Mouse (Mus musculus): ENCODE measurements around the gene Cox8b. TPM values are rescaled to one million over a fixed set of nuclear protein-coding genes. Genes with fewer than 3 reads are reported as not detected.

Cox8b gene
- polyA plus RNA-seq, 1 experiment from 2014 or later: not detected

- Histone ChIP-seq H3K36me3 (peaks cover 21% of the 10 kb centered on the region), H3K27ac (replicated peaks) (peak overlapping the region; percentile 86), H3K9me3 (no peaks in the 10 kb centered on the region), H3K4me1 (peaks cover 17% of the 10 kb centered on the region), H3K4me2 (replicated peaks) (peak overlapping the region; percentile 77), H3K9ac (replicated peaks) (peak overlapping the region; percentile 92), H3K4me3 (peak overlapping the region; percentile 94), H3K27me3 (no peaks in the 10 kb centered on the region)
- WGBS: under 1% methylated on average over 12 of the region's 12 CpGs
- ATAC-seq (ENCODE audit: low FRiP score, low read depth): peak; percentile 72
Measured at GRCm38 (mm10) chr7:140882469-140882803, 17.8 kb downstream of the Cox8b start.

DNA sequence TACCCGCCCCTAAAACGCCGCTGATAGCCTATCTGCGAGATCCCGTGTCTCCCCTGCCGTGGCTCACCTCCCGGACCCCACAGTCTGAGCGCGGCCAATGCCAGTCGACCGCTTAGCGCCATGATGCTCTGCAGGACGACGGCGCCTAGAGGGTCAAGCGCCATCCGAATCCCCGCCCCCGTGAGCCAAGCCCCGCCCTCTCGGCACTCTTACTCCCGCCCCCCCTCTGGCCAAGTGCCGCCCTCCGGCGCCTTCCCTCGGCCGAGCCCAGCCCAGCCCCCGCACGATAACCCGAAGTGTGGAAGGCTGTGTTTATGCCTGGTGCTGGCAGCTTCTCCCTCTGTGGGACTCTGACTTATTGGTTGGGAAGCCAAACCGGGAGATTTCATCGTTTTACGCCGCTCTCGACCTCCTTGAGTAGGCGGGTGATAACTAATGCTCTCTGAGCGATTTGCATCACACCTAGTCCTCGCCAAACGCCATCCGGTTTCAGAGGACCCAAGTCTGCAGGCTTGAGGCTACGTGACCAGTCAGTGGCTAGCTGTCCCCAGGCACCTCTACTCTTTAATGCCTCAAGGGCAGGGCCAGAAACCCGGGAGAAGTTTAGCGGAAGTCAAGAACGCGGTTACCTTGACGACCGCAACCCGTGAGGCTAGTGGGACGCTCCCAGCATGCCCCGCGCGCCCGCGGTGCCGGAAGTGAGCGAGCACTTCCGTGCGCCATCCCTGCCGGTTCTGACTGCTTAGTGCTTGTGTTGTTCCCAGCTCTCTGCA, 18.4 kb downstream of the Cox8b start, which contains the start of the genes Psmd13 and Sirt3:
Gene Psmd13, plus strand, starts transcription at position 273 of the 773 bp plus-strand sequence.
Gene Sirt3, minus strand, starts transcription at position 614 of the 773 bp plus-strand sequence.
- Histone ChIP-seq H3K9ac (replicated peaks) (peak within 1 kb of the TSS; percentile 92), H3K4me3 (peak within 1 kb of the TSS; percentile 94), H3K27ac (replicated peaks) (peak within 1 kb of the TSS; percentile 86), H3K27me3 (no peaks in the 10 kb centered on the region), H3K4me2 (replicated peaks) (peak within 1 kb of the TSS; percentile 77), H3K4me1 (peaks cover 17% of the 10 kb centered on the region), H3K36me3 (peaks cover 19% of the 10 kb centered on the region), H3K9me3 (no peaks in the 10 kb centered on the region)
- peak; percentile 95 for ATAC-seq (ENCODE audit: low FRiP score, low read depth)
- under 1% methylated on average over 58 of the region's 59 CpGs for WGBS

- Histone ChIP-seq H3K4me1 (peaks cover 17% of the 10 kb centered on the region), H3K4me2 (replicated peaks) (peak overlapping the region; percentile 77), H3K9ac (replicated peaks) (peak overlapping the region; percentile 92; the same call in 1 of the 2 replicates), H3K27ac (replicated peaks) (no peak overlapping the region), H3K9me3 (no peaks in the 10 kb centered on the region), H3K4me3 (peak overlapping the region; percentile 94), H3K36me3 (peaks cover 19% of the 10 kb centered on the region), H3K27me3 (no peaks in the 10 kb centered on the region)
- WGBS: 34% methylated on average over 8 of the region's 8 CpGs
- no peak for ATAC-seq (ENCODE audit: low FRiP score, low read depth)
Measured at GRCm38 (mm10) chr7:140880865-140881515, 19.3 kb downstream of the Cox8b start.

DNA sequence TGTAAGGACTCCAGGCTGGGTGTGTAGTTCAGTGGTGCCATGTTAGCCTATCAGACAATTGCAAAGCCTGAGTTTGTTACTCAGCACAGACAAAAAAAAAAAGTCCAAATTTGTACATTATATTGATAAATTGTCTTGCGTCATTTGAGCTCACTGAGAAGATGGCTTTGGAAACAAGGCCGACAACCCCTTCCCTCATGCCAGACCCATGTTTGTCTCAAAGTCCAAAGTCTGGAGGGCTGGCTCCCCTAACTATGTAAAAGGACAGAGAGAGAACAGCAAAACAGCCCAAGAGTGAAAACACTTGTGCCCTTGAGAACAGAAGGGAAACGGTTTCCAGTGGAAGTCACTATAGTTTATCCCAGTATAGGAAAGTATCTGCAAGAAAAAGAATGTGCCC, 19.8 kb downstream of the Cox8b start:
- no peak overlapping the region for H3K9ac ChIP-seq (replicated peaks)
- H3K4me3 ChIP-seq: no peak overlapping the region
- H3K27ac ChIP-seq (replicated peaks): no peak overlapping the region
- no peaks in the 10 kb centered on the region for H3K27me3 ChIP-seq
- peaks cover 19% of the 10 kb centered on the region for H3K36me3 ChIP-seq
- peaks cover 17% of the 10 kb centered on the region for H3K4me1 ChIP-seq
- ATAC-seq (ENCODE audit: low FRiP score, low read depth): no peak
- H3K4me2 ChIP-seq (replicated peaks): no peak overlapping the region
- H3K9me3 ChIP-seq: no peaks in the 10 kb centered on the region
- 87% methylated on average over 3 of the region's 3 CpGs for WGBS

- H3K27ac ChIP-seq (replicated peaks): no peak overlapping the region
- no peaks in the 10 kb centered on the region for H3K27me3 ChIP-seq
- 89% methylated on average over 7 of the region's 7 CpGs for WGBS
- H3K9me3 ChIP-seq: no peaks in the 10 kb centered on the region
- ATAC-seq (ENCODE audit: low FRiP score, low read depth): no peak
- H3K4me2 ChIP-seq (replicated peaks): no peak overlapping the region
- H3K4me3 ChIP-seq: no peak overlapping the region
- peaks cover 17% of the 10 kb centered on the region for H3K4me1 ChIP-seq
- no peak overlapping the region for H3K9ac ChIP-seq (replicated peaks)
- peaks cover 23% of the 10 kb centered on the region; the same call in 1 of the 2 replicates for H3K36me3 ChIP-seq
Measured at GRCm38 (mm10) chr7:140879355-140879754, 20.9 kb downstream of the Cox8b start.

DNA sequence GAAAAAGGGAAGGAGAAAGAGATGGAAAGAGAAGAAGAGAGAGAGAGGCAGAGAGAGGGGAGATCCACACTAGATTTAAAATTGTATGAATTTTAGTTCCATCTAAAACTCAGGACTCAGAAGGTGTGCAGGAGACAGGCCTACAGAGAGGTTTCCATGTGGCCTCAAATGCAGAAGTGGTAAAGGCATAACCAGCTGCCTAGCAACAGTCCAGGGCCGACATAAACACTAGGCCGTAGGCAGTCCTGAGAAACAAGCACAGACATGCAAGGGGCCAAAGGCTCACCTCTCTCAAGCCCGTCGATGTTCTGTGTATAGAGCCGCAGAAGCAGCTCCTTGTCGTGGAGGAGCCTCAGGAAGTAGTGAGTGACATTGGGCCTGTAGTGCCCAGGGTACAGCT, 22.9 kb downstream of the Cox8b start:
- Histone ChIP-seq H3K27ac (replicated peaks) (no peak overlapping the region), H3K4me3 (no peak overlapping the region), H3K36me3 (peaks cover 23% of the 10 kb centered on the region; the same call in 1 of the 2 replicates), H3K4me2 (replicated peaks) (no peak overlapping the region), H3K9ac (replicated peaks) (no peak overlapping the region), H3K27me3 (no peaks in the 10 kb centered on the region), H3K9me3 (no peaks in the 10 kb centered on the region), H3K4me1 (peaks cover 6% of the 10 kb centered on the region)
- 88% methylated on average over 6 of the region's 6 CpGs for WGBS
- no peak for ATAC-seq (ENCODE audit: low FRiP score, low read depth)

GRCm38 (mm10) chr7:140874224-140874623, 26.0 kb downstream of the Cox8b start:
- WGBS: 94% methylated on average over 4 of the region's 4 CpGs
- Histone ChIP-seq H3K4me1 (no peaks in the 10 kb centered on the region), H3K9ac (replicated peaks) (no peak overlapping the region), H3K27me3 (no peaks in the 10 kb centered on the region), H3K36me3 (peaks cover 23% of the 10 kb centered on the region; the same call in 1 of the 2 replicates), H3K9me3 (no peaks in the 10 kb centered on the region), H3K4me3 (no peak overlapping the region), H3K27ac (replicated peaks) (no peak overlapping the region), H3K4me2 (replicated peaks) (no peak overlapping the region)
- no peak for ATAC-seq (ENCODE audit: low FRiP score, low read depth)

DNA sequence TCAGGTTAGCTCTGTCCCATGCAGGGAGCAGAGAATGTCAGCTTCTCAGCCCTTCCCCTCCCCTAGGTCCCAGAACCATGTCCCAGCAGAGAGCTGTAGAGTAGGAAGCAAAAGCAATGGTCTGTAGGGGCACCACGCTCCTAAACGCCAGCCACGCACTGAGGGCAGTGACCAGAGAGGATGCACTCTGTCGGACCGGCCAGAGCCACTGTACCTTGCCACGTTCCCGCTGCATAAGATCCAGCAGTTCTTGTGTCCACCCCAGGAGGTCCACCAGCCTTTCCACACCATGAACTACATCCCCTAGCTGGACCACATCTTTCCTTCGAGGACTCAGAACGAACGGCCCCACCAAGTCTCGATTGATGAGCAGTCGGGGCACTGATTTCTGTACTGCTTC, 35.5 kb downstream of the Cox8b start:
- Histone ChIP-seq H3K4me1 (0 out of 2 replicates have a peak, but pooled peaks cover 2% of the 10 kb centered on the region), H3K9me3 (no peaks in the 10 kb centered on the region), H3K4me3 (no peak overlapping the region), H3K27me3 (no peaks in the 10 kb centered on the region), H3K9ac (replicated peaks) (no peak overlapping the region), H3K4me2 (replicated peaks) (no peak overlapping the region), H3K27ac (replicated peaks) (no peak overlapping the region), H3K36me3 (peaks cover 70% of the 10 kb centered on the region)
- ATAC-seq (ENCODE audit: low FRiP score, low read depth): no peak
- WGBS: 89% methylated on average over 12 of the region's 12 CpGs

DNA sequence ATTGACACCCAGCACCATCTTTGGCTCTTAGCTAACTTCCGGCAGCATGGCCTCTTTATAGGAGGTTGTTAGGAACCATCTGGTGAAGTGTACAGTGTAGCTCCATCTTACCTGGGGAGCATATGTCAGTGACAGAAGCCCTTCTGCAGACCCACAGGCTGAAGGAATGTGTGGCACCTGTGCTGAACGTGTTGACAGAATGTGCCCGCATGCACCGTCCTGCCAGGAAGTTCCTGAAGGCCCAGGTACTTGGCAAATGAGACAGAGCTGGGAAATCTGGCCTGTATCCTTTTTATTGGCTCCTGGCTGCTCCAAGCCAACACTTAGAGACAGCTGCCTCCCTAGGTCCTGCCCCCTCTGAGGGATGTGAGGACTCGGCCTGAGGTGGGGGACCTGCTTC, 39.5 kb downstream of the Cox8b start:
- Histone ChIP-seq H3K9ac (replicated peaks) (no peak overlapping the region), H3K9me3 (no peaks in the 10 kb centered on the region), H3K27me3 (no peaks in the 10 kb centered on the region), H3K4me1 (peaks cover 22% of the 10 kb centered on the region), H3K27ac (replicated peaks) (no peak overlapping the region), H3K36me3 (peaks cover 69% of the 10 kb centered on the region), H3K4me3 (no peak overlapping the region), H3K4me2 (replicated peaks) (no peak overlapping the region)
- no peak for ATAC-seq (ENCODE audit: low FRiP score, low read depth)
- WGBS: 91% methylated on average over 5 of the region's 5 CpGs

- no peak for ATAC-seq (ENCODE audit: low FRiP score, low read depth)
- Histone ChIP-seq H3K4me2 (replicated peaks) (no peak overlapping the region), H3K9ac (replicated peaks) (no peak overlapping the region), H3K27me3 (no peaks in the 10 kb centered on the region), H3K4me3 (no peak overlapping the region), H3K4me1 (peaks cover 30% of the 10 kb centered on the region), H3K27ac (replicated peaks) (no peak overlapping the region), H3K36me3 (peaks cover 66% of the 10 kb centered on the region), H3K9me3 (no peaks in the 10 kb centered on the region)
- 69% methylated on average over 6 of the region's 6 CpGs for WGBS
Measured at GRCm38 (mm10) chr7:140859997-140860396, 40.2 kb downstream of the Cox8b start.

DNA sequence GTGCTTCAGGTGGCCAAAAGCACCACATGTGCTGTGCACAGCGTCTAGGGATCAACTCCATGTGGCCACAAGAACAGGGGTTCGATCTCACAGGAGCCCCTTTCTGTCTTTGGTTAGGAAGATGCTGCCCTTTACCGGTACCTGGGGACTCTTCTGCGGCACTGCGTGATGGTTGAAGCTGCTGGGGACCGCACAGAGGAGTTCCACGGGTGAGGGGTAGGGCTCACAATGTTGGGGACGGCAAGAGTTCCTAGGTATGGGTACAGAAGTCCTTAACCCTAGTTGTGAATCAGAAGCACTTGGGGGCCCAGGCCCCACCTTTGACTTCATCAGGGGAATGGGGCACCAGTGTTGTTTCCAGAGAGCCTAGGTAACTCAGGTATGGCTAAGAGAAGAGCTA, 41.5 kb downstream of the Cox8b start:
- 93% methylated on average over 8 of the region's 8 CpGs for WGBS
- Histone ChIP-seq H3K4me3 (peak overlapping the region; percentile 81), H3K36me3 (peaks cover 64% of the 10 kb centered on the region), H3K27ac (replicated peaks) (no peak overlapping the region), H3K9me3 (no peaks in the 10 kb centered on the region), H3K4me2 (replicated peaks) (peak overlapping the region; percentile 99), H3K4me1 (peaks cover 32% of the 10 kb centered on the region), H3K27me3 (no peaks in the 10 kb centered on the region), H3K9ac (replicated peaks) (peak overlapping the region; percentile 93)
- ATAC-seq (ENCODE audit: low FRiP score, low read depth): no peak

Data from midbrain, embryonic 12.5 days (tissue).